Mouse (Mus musculus): ENCODE results near the gene Gm9887.

DNA sequence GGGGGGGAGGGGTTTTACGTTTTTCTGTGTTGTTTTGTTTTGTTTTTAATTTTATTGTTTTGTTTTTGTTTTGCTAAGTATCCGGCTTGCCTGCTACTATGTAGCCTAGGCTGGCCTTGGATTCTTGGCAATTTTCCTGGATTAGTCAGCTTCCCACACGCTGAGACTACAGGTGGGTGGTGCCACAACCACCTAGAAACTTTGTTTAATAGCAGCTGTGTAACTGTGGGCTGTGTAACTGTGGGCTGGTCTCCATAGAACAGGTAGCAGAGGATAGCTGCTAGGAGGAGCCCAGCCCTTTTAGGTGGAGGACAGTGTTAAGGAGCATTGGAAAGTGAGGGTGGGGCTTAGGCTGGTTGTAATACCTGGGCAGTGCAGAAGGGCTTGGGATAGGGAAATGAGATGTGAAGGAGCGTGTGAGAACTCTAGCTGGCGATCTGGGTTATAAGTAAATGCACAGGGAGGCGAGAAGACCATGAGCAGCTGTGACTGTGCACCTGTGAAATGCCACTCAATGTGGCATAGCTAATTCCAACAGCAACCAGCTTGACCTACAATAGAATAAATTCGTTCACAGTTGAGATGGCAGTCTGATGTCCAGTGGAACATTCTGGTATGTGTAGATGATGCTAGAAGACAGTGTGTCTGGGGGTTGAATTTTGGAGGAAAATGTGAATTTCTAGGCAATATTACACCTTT lies 17.9 kb upstream of the Gm9887 start:
- TF ChIP-seq CTCF (IDR thresholded peaks at IDR 0.05; ENCODE audit: extremely low read depth, insufficient read length, insufficient replicate concordance, low read depth, low read length) (no peak), POLR2A (IDR thresholded peaks at IDR 0.05; ENCODE audit: low read depth, low read length) (no peak)

Data from small intestine, adult 2 months (tissue).